Mouse (Mus musculus): ENCODE measurements around the gene Smim13. TPM values are rescaled to one million over a fixed set of nuclear protein-coding genes. Genes with fewer than 3 reads are reported as not detected.
A peak's percentile ranks its signal among the peaks of the same experiment; 100 is the strongest.

The Smim13 gene
- total and polyA plus RNA-seq, 2 experiments: 5.2 to 14.6 TPM

GRCm38 (mm10) chr13:41302716-41303115 lies 53.1 kb downstream of the Smim13 start:
- TF ChIP-seq CTCF (IDR thresholded peaks at IDR 0.05; ENCODE audit: low read depth, low read length): peak; percentile 60
- no peak for TF ChIP-seq POLR2A (IDR thresholded peaks at IDR 0.05; ENCODE audit: extremely low read depth, insufficient read depth, low read length)
- Histone ChIP-seq H3K36me3 (ENCODE audit: control insufficient read depth, insufficient read depth, low read length) (no peaks in the 10 kb centered on the region), H3K9ac (ENCODE audit: low read depth, low read length) (no peak overlapping the region), H3K27me3 (ENCODE audit: control insufficient read depth, insufficient read depth, low read length) (no peaks in the 10 kb centered on the region), H3K4me3 (ENCODE audit: insufficient read depth, low read depth, low read length) (no peak overlapping the region), H3K27ac (replicated peaks; ENCODE audit: insufficient read depth, low read depth, low read length) (no peak overlapping the region), H3K79me2 (ENCODE audit: control insufficient read depth, insufficient read depth, low read length) (no peaks in the 10 kb centered on the region), H3K4me1 (ENCODE audit: control insufficient read depth, insufficient read depth, low read length) (no peaks in the 10 kb centered on the region; the same call in 1 of the 2 replicates)
- DNase-seq (ENCODE audit: extremely low read depth, low read depth, low spot score): peak; percentile 43
- 63% methylated on average over 10 of the region's 10 CpGs for WGBS

DNA sequence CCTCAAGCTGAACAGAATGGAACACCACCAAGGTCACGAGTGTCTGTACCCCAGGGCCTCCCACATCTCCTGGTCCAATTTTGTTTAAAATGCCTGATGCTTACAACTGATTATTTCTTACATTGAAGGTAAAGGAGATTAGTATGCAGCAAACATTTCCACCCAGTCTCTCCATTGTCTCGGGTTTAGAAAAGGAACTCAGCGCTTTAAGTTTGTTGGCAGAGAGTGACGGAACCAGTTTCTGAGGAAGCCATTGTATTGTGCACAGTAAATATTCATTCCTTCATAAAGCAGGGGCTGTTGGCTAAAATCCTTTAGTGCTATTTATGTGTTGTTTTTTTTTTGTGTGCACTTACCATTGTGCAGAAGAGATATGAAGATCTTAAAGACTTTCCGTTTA lies 71.1 kb downstream of the Smim13 start:
- WGBS: 95% methylated on average over 5 of the region's 5 CpGs
- H3K9ac ChIP-seq (ENCODE audit: low read depth, low read length): no peak overlapping the region
- H3K27ac ChIP-seq (replicated peaks; ENCODE audit: insufficient read depth, low read depth, low read length): no peak overlapping the region
- no peak for DNase-seq (ENCODE audit: extremely low read depth, low read depth, low spot score)
- H3K36me3 ChIP-seq (ENCODE audit: control insufficient read depth, insufficient read depth, low read length): peaks cover 10% of the 10 kb centered on the region; the same call in 1 of the 2 replicates
- H3K27me3 ChIP-seq (ENCODE audit: control insufficient read depth, insufficient read depth, low read length): no peaks in the 10 kb centered on the region
- no peak overlapping the region for H3K4me3 ChIP-seq (ENCODE audit: insufficient read depth, low read depth, low read length)
- no peak for TF ChIP-seq POLR2A (IDR thresholded peaks at IDR 0.05; ENCODE audit: extremely low read depth, insufficient read depth, low read length)
- H3K79me2 ChIP-seq (ENCODE audit: control insufficient read depth, insufficient read depth, low read length): peaks cover 2% of the 10 kb centered on the region; the same call in 1 of the 2 replicates
- no peaks in the 10 kb centered on the region for H3K4me1 ChIP-seq (ENCODE audit: control insufficient read depth, insufficient read depth, low read length)

- H3K9ac ChIP-seq (ENCODE audit: low read depth, low read length): no peak overlapping the region
- H3K27ac ChIP-seq (replicated peaks; ENCODE audit: insufficient read depth, low read depth, low read length): peak overlapping the region; percentile 44; the same call in 1 of the 2 replicates
- WGBS: 78% methylated on average over 3 of the region's 3 CpGs
- H3K27me3 ChIP-seq (ENCODE audit: control insufficient read depth, insufficient read depth, low read length): no peaks in the 10 kb centered on the region
- H3K36me3 ChIP-seq (ENCODE audit: control insufficient read depth, insufficient read depth, low read length): peaks cover 9% of the 10 kb centered on the region; the same call in 1 of the 2 replicates
- no peak for TF ChIP-seq POLR2A (IDR thresholded peaks at IDR 0.05; ENCODE audit: extremely low read depth, insufficient read depth, low read length)
- TF ChIP-seq CTCF (IDR thresholded peaks at IDR 0.05; ENCODE audit: low read depth, low read length): no peak
- no peaks in the 10 kb centered on the region for H3K4me1 ChIP-seq (ENCODE audit: control insufficient read depth, insufficient read depth, low read length)
- H3K79me2 ChIP-seq (ENCODE audit: control insufficient read depth, insufficient read depth, low read length): peaks cover 2% of the 10 kb centered on the region; the same call in 1 of the 2 replicates
- H3K4me3 ChIP-seq (ENCODE audit: insufficient read depth, low read depth, low read length): no peak overlapping the region
- DNase-seq (ENCODE audit: extremely low read depth, low read depth, low spot score): peak; percentile 33
Measured at GRCm38 (mm10) chr13:41321433-41321832, 71.8 kb downstream of the Smim13 start.

DNA sequence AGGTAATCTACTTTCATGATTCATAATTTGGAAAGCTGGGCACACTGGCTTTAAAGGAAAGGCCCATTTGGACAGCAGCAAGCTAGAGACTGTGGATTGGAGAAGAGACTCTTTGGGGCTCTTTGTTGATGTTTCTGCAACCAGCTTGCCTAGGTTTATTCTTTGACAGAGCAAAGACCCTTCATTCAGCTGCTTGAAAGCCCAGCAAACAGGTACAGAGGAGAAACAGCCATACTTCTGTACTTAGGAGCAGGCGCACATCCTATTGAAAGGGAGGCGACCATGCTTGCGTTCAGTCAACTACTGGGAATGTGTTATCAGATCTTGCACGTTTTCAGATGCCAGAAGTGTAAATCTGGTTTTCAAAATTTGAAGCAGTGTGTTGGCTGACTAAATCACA lies 75.0 kb downstream of the Smim13 start:
- Histone ChIP-seq H3K9ac (ENCODE audit: low read depth, low read length) (no peak overlapping the region), H3K4me3 (ENCODE audit: insufficient read depth, low read depth, low read length) (no peak overlapping the region), H3K79me2 (ENCODE audit: control insufficient read depth, insufficient read depth, low read length) (peaks cover 2% of the 10 kb centered on the region; the same call in 1 of the 2 replicates), H3K4me1 (ENCODE audit: control insufficient read depth, insufficient read depth, low read length) (no peaks in the 10 kb centered on the region; the same call in 1 of the 2 replicates), H3K27ac (replicated peaks; ENCODE audit: insufficient read depth, low read depth, low read length) (no peak overlapping the region), H3K36me3 (ENCODE audit: control insufficient read depth, insufficient read depth, low read length) (peaks cover 6% of the 10 kb centered on the region; the same call in 1 of the 2 replicates), H3K27me3 (ENCODE audit: control insufficient read depth, insufficient read depth, low read length) (no peaks in the 10 kb centered on the region)
- 81% methylated on average over 4 of the region's 4 CpGs for WGBS
- TF ChIP-seq POLR2A (IDR thresholded peaks at IDR 0.05; ENCODE audit: extremely low read depth, insufficient read depth, low read length) (no peak), CTCF (IDR thresholded peaks at IDR 0.05; ENCODE audit: low read depth, low read length) (no peak)
- DNase-seq (ENCODE audit: extremely low read depth, low read depth, low spot score): no peak

- no peak overlapping the region for H3K9ac ChIP-seq (ENCODE audit: low read depth, low read length)
- peaks cover 2% of the 10 kb centered on the region; the same call in 1 of the 2 replicates for H3K79me2 ChIP-seq (ENCODE audit: control insufficient read depth, insufficient read depth, low read length)
- no peaks in the 10 kb centered on the region for H3K27me3 ChIP-seq (ENCODE audit: control insufficient read depth, insufficient read depth, low read length)
- no peak overlapping the region for H3K27ac ChIP-seq (replicated peaks; ENCODE audit: insufficient read depth, low read depth, low read length)
- no peak for DNase-seq (ENCODE audit: extremely low read depth, low read depth, low spot score)
- no peaks in the 10 kb centered on the region; the same call in 1 of the 2 replicates for H3K4me1 ChIP-seq (ENCODE audit: control insufficient read depth, insufficient read depth, low read length)
- WGBS: 90% methylated on average over 4 of the region's 4 CpGs
- H3K36me3 ChIP-seq (ENCODE audit: control insufficient read depth, insufficient read depth, low read length): peaks cover 6% of the 10 kb centered on the region; the same call in 1 of the 2 replicates
- no peak overlapping the region for H3K4me3 ChIP-seq (ENCODE audit: insufficient read depth, low read depth, low read length)
- TF ChIP-seq CTCF (IDR thresholded peaks at IDR 0.05; ENCODE audit: low read depth, low read length) (no peak), POLR2A (IDR thresholded peaks at IDR 0.05; ENCODE audit: extremely low read depth, insufficient read depth, low read length) (no peak)
Measured at GRCm38 (mm10) chr13:41325346-41325745, 75.7 kb downstream of the Smim13 start.

GRCm38 (mm10) chr13:41326134-41326533 lies 76.5 kb downstream of the Smim13 start:
- Histone ChIP-seq H3K36me3 (ENCODE audit: control insufficient read depth, insufficient read depth, low read length) (peaks cover 6% of the 10 kb centered on the region; the same call in 1 of the 2 replicates), H3K79me2 (ENCODE audit: control insufficient read depth, insufficient read depth, low read length) (peaks cover 2% of the 10 kb centered on the region; the same call in 1 of the 2 replicates), H3K27ac (replicated peaks; ENCODE audit: insufficient read depth, low read depth, low read length) (no peak overlapping the region), H3K4me1 (ENCODE audit: control insufficient read depth, insufficient read depth, low read length) (no peaks in the 10 kb centered on the region; the same call in 1 of the 2 replicates), H3K4me3 (ENCODE audit: insufficient read depth, low read depth, low read length) (no peak overlapping the region), H3K27me3 (ENCODE audit: control insufficient read depth, insufficient read depth, low read length) (no peaks in the 10 kb centered on the region), H3K9ac (ENCODE audit: low read depth, low read length) (no peak overlapping the region)
- no peak for DNase-seq (ENCODE audit: extremely low read depth, low read depth, low spot score)
- 85% methylated on average over 4 of the region's 4 CpGs for WGBS
- TF ChIP-seq POLR2A (IDR thresholded peaks at IDR 0.05; ENCODE audit: extremely low read depth, insufficient read depth, low read length) (no peak), CTCF (IDR thresholded peaks at IDR 0.05; ENCODE audit: low read depth, low read length) (no peak)

Other genes with a start within 250 kb of the Smim13 start
- gene Pak1ip1, start 248.8 kb upstream of the Smim13 start, total RNA-seq (2014; rRNA removed): 28.9 and 35.5 TPM in 2 replicates
- gene Pak1ip1, start 248.8 kb upstream of the Smim13 start, polyA plus RNA-seq (2012; rRNA removed): 33.4 and 34.2 TPM in 2 replicates
- 149 and 153 TPM in 2 replicates for gene Tmem14c, start 233.6 kb upstream of the Smim13 start, total RNA-seq (2014; rRNA removed)
- gene Tmem14c, start 233.6 kb upstream of the Smim13 start, polyA plus RNA-seq (2012; rRNA removed): 201 and 244 TPM in 2 replicates
- gene Mak, start 170.1 kb upstream of the Smim13 start, total RNA-seq (2014; rRNA removed): under 0.01 TPM in 1 of 2 replicates, not detected in the other
- gene Mak, start 170.1 kb upstream of the Smim13 start, polyA plus RNA-seq (2012; rRNA removed): 0.04 TPM in 1 of 2 replicates, not detected in the other
- not detected in 2 replicates for gene Gcm2, start 138.8 kb upstream of the Smim13 start, total RNA-seq (2014; rRNA removed)
- gene Gcm2, start 138.8 kb upstream of the Smim13 start, polyA plus RNA-seq (2012; rRNA removed): not detected in 2 replicates
- not detected in 2 replicates for gene Sycp2l, start 135.5 kb upstream of the Smim13 start, total RNA-seq (2014; rRNA removed)
- gene Sycp2l, start 135.5 kb upstream of the Smim13 start, polyA plus RNA-seq (2012; rRNA removed): not detected in 2 replicates
- 287 and 443 TPM in 2 replicates for gene Elovl2, start 29.4 kb upstream of the Smim13 start, total RNA-seq (2014; rRNA removed)
- gene Elovl2, start 29.4 kb upstream of the Smim13 start, polyA plus RNA-seq (2012; rRNA removed): 157 and 182 TPM in 2 replicates
- not detected in 2 replicates for gene Gm17364, start 24.1 kb downstream of the Smim13 start, total RNA-seq (2014; rRNA removed)
- gene Gm17364, start 24.1 kb downstream of the Smim13 start, polyA plus RNA-seq (2012; rRNA removed): not detected in 2 replicates
- 3.3 and 4.2 TPM in 2 replicates for gene Nedd9, start 237.5 kb downstream of the Smim13 start, total RNA-seq (2014; rRNA removed)
- 1.3 and 2.5 TPM in 2 replicates for gene Nedd9, start 237.5 kb downstream of the Smim13 start, polyA plus RNA-seq (2012; rRNA removed)

Measured in liver, adult 2 months (tissue).